Mouse (Mus musculus) heart, postnatal 0 days (tissue): Measurements from ENCODE around the gene Actc1.

Experiments
- CTCF ChIP-seq: IDR thresholded peaks from 2 replicates; pipeline ENCODE4 v1.5.1; 2016; ENCODE audit warnings: antibody characterized with exemption, control low read depth, low read depth
- EP300 ChIP-seq: IDR thresholded peaks from 2 replicates; pipeline ENCODE4 v1.6.1; 2016; ENCODE audit warnings: antibody characterized with exemption, low read depth

GRCm38 (mm10) chr2:114012749-114013211 is 40.6 kb downstream of the Actc1 start:
- TF ChIP-seq CTCF = no peak
- no peak for TF ChIP-seq EP300
